Mouse (Mus musculus): ENCODE measurements around the gene Asf1b. TPM values are rescaled to one million over a fixed set of nuclear protein-coding genes. Genes with fewer than 3 reads are reported as not detected.

Asf1b gene
- 69.4 and 72.2 TPM in 2 replicates for polyA plus RNA-seq (2014; fragmentation: Nextera tagmentation; extraction: Ambion mirVana)

GRCm38 (mm10) chr8:83955106-83955957 is at the start of gene Asf1b, which contains the start of gene Gm10644:
Gene Asf1b (plus strand): TSS chr8:83955507.
Gene Gm10644 (minus strand): TSS chr8:83955205.
- peak; percentile 99 for ATAC-seq (replicated peaks; ENCODE audit: insufficient number of reproducible peaks, low FRiP score, low TSS enrichment)
- H3K36me3 ChIP-seq (ENCODE audit: control insufficient read depth, insufficient read depth, low read length) = no peaks in the 10 kb centered on the region
- peaks cover 13% of the 10 kb centered on the region for H3K4me1 ChIP-seq (ENCODE audit: control insufficient read depth, insufficient read depth, low read length)
- H3K27ac ChIP-seq (ENCODE audit: low read depth, low read length) = no peak within 1 kb of the TSS
- H3K27me3 ChIP-seq (ENCODE audit: control insufficient read depth, insufficient read depth, low read length) = no peaks in the 10 kb centered on the region
- H3K9ac ChIP-seq (ENCODE audit: low read depth, low read length) = peak within 1 kb of the TSS; percentile 74
- WGBS (ENCODE audit: insufficient replicate concordance) = under 1% methylated on average over 75 of the region's 75 CpGs
- peak within 1 kb of the TSS; percentile 85 for H3K4me2 ChIP-seq
- H3K9me3 ChIP-seq (replicated peaks; ENCODE audit: control insufficient read depth, low read length) = no peaks in the 10 kb centered on the region
- peak within 1 kb of the TSS; percentile 80 for H3K4me3 ChIP-seq (ENCODE audit: low read depth, low read length)

- Histone ChIP-seq H3K27me3 (ENCODE audit: control insufficient read depth, insufficient read depth, low read length) (no peaks in the 10 kb centered on the region), H3K36me3 (ENCODE audit: control insufficient read depth, insufficient read depth, low read length) (no peaks in the 10 kb centered on the region), H3K9ac (ENCODE audit: low read depth, low read length) (no peak overlapping the region), H3K4me3 (ENCODE audit: low read depth, low read length) (no peak overlapping the region), H3K4me1 (ENCODE audit: control insufficient read depth, insufficient read depth, low read length) (peaks cover 53% of the 10 kb centered on the region), H3K9me3 (replicated peaks; ENCODE audit: control insufficient read depth, low read length) (no peaks in the 10 kb centered on the region), H3K4me2 (no peak overlapping the region), H3K27ac (ENCODE audit: low read depth, low read length) (no peak overlapping the region)
- no peak for ATAC-seq (replicated peaks; ENCODE audit: insufficient number of reproducible peaks, low FRiP score, low TSS enrichment)
- WGBS (ENCODE audit: insufficient replicate concordance) = 75% methylated on average over 6 of the region's 6 CpGs
Observed at GRCm38 (mm10) chr8:83908583-83908982, 46.7 kb upstream of the Asf1b start.

- Histone ChIP-seq H3K4me2 (no peak overlapping the region), H3K36me3 (ENCODE audit: control insufficient read depth, insufficient read depth, low read length) (no peaks in the 10 kb centered on the region), H3K9me3 (replicated peaks; ENCODE audit: control insufficient read depth, low read length) (no peaks in the 10 kb centered on the region), H3K4me3 (ENCODE audit: low read depth, low read length) (no peak overlapping the region), H3K27ac (ENCODE audit: low read depth, low read length) (no peak overlapping the region), H3K27me3 (ENCODE audit: control insufficient read depth, insufficient read depth, low read length) (no peaks in the 10 kb centered on the region), H3K4me1 (ENCODE audit: control insufficient read depth, insufficient read depth, low read length) (peaks cover 47% of the 10 kb centered on the region), H3K9ac (ENCODE audit: low read depth, low read length) (no peak overlapping the region)
- 44% methylated on average over 8 of the region's 8 CpGs for WGBS (ENCODE audit: insufficient replicate concordance)
- ATAC-seq (replicated peaks; ENCODE audit: insufficient number of reproducible peaks, low FRiP score, low TSS enrichment) = 0 out of 2 replicates have a peak, but pooled peaks have one; percentile 7
Observed at GRCm38 (mm10) chr8:83909311-83909710, 46.0 kb upstream of the Asf1b start.

GRCm38 (mm10) chr8:83911809-83912731 is 43.2 kb upstream of the Asf1b start:
- Histone ChIP-seq H3K9ac (ENCODE audit: low read depth, low read length) (no peak overlapping the region), H3K27me3 (ENCODE audit: control insufficient read depth, insufficient read depth, low read length) (no peaks in the 10 kb centered on the region), H3K4me2 (no peak overlapping the region), H3K36me3 (ENCODE audit: control insufficient read depth, insufficient read depth, low read length) (no peaks in the 10 kb centered on the region), H3K4me1 (ENCODE audit: control insufficient read depth, insufficient read depth, low read length) (peaks cover 56% of the 10 kb centered on the region), H3K4me3 (ENCODE audit: low read depth, low read length) (no peak overlapping the region), H3K9me3 (replicated peaks; ENCODE audit: control insufficient read depth, low read length) (no peaks in the 10 kb centered on the region), H3K27ac (ENCODE audit: low read depth, low read length) (0 out of 2 replicates have a peak overlapping the region, but pooled peaks have one; percentile 46)
- ATAC-seq (replicated peaks; ENCODE audit: insufficient number of reproducible peaks, low FRiP score, low TSS enrichment) = no peak
- 54% methylated on average over 5 of the region's 5 CpGs for WGBS (ENCODE audit: insufficient replicate concordance)

- no peak overlapping the region for H3K4me3 ChIP-seq (ENCODE audit: low read depth, low read length)
- H3K9ac ChIP-seq (ENCODE audit: low read depth, low read length) = no peak overlapping the region
- peaks cover 51% of the 10 kb centered on the region for H3K4me1 ChIP-seq (ENCODE audit: control insufficient read depth, insufficient read depth, low read length)
- no peaks in the 10 kb centered on the region for H3K27me3 ChIP-seq (ENCODE audit: control insufficient read depth, insufficient read depth, low read length)
- H3K27ac ChIP-seq (ENCODE audit: low read depth, low read length) = no peak overlapping the region
- WGBS (ENCODE audit: insufficient replicate concordance) = 78% methylated on average over 3 of the region's 3 CpGs
- H3K9me3 ChIP-seq (replicated peaks; ENCODE audit: control insufficient read depth, low read length) = no peaks in the 10 kb centered on the region
- H3K36me3 ChIP-seq (ENCODE audit: control insufficient read depth, insufficient read depth, low read length) = no peaks in the 10 kb centered on the region
- no peak for ATAC-seq (replicated peaks; ENCODE audit: insufficient number of reproducible peaks, low FRiP score, low TSS enrichment)
- H3K4me2 ChIP-seq = no peak overlapping the region
Observed at GRCm38 (mm10) chr8:83914232-83914631, 41.1 kb upstream of the Asf1b start.

- WGBS (ENCODE audit: insufficient replicate concordance) = 44% methylated on average over 5 of the region's 5 CpGs
- no peak overlapping the region for H3K9ac ChIP-seq (ENCODE audit: low read depth, low read length)
Observed at GRCm38 (mm10) chr8:83914860-83915259, 40.4 kb upstream of the Asf1b start.

GRCm38 (mm10) chr8:83916015-83916414 is 39.3 kb upstream of the Asf1b start:
- 0 out of 2 replicates have a peak overlapping the region, but pooled peaks have one; percentile 22 for H3K27ac ChIP-seq (ENCODE audit: low read depth, low read length)
- WGBS (ENCODE audit: insufficient replicate concordance) = 52% methylated on average over 5 of the region's 5 CpGs
- no peak for ATAC-seq (replicated peaks; ENCODE audit: insufficient number of reproducible peaks, low FRiP score, low TSS enrichment)
- H3K27me3 ChIP-seq (ENCODE audit: control insufficient read depth, insufficient read depth, low read length) = no peaks in the 10 kb centered on the region
- H3K9ac ChIP-seq (ENCODE audit: low read depth, low read length) = peak overlapping the region; percentile 52; the same call in 1 of the 2 replicates
- H3K4me2 ChIP-seq = peak overlapping the region; percentile 14; the same call in 1 of the 2 replicates
- H3K9me3 ChIP-seq (replicated peaks; ENCODE audit: control insufficient read depth, low read length) = no peaks in the 10 kb centered on the region
- H3K4me1 ChIP-seq (ENCODE audit: control insufficient read depth, insufficient read depth, low read length) = peaks cover 39% of the 10 kb centered on the region
- peaks cover 2% of the 10 kb centered on the region; the same call in 1 of the 2 replicates for H3K36me3 ChIP-seq (ENCODE audit: control insufficient read depth, insufficient read depth, low read length)
- H3K4me3 ChIP-seq (ENCODE audit: low read depth, low read length) = no peak overlapping the region

More at GRCm38 (mm10) chr8:83914860-83915259, 40.4 kb upstream of the Asf1b start:
- Histone ChIP-seq H3K27me3 (ENCODE audit: control insufficient read depth, insufficient read depth, low read length) (no peaks in the 10 kb centered on the region), H3K36me3 (ENCODE audit: control insufficient read depth, insufficient read depth, low read length) (0 out of 2 replicates have a peak, but pooled peaks cover 2% of the 10 kb centered on the region), H3K4me2 (no peak overlapping the region), H3K9me3 (replicated peaks; ENCODE audit: control insufficient read depth, low read length) (no peaks in the 10 kb centered on the region), H3K4me3 (ENCODE audit: low read depth, low read length) (no peak overlapping the region), H3K27ac (ENCODE audit: low read depth, low read length) (no peak overlapping the region), H3K4me1 (ENCODE audit: control insufficient read depth, insufficient read depth, low read length) (peaks cover 45% of the 10 kb centered on the region)
- no peak for ATAC-seq (replicated peaks; ENCODE audit: insufficient number of reproducible peaks, low FRiP score, low TSS enrichment)

- H3K4me1 ChIP-seq (ENCODE audit: control insufficient read depth, insufficient read depth, low read length) = peaks cover 34% of the 10 kb centered on the region
- no peaks in the 10 kb centered on the region for H3K27me3 ChIP-seq (ENCODE audit: control insufficient read depth, insufficient read depth, low read length)
- 72% methylated on average over 6 of the region's 6 CpGs for WGBS (ENCODE audit: insufficient replicate concordance)
- no peak overlapping the region for H3K27ac ChIP-seq (ENCODE audit: low read depth, low read length)
- H3K4me3 ChIP-seq (ENCODE audit: low read depth, low read length) = no peak overlapping the region
- no peak for ATAC-seq (replicated peaks; ENCODE audit: insufficient number of reproducible peaks, low FRiP score, low TSS enrichment)
- H3K4me2 ChIP-seq = no peak overlapping the region
- no peak overlapping the region for H3K9ac ChIP-seq (ENCODE audit: low read depth, low read length)
- no peaks in the 10 kb centered on the region for H3K9me3 ChIP-seq (replicated peaks; ENCODE audit: control insufficient read depth, low read length)
- H3K36me3 ChIP-seq (ENCODE audit: control insufficient read depth, insufficient read depth, low read length) = peaks cover 2% of the 10 kb centered on the region; the same call in 1 of the 2 replicates
Observed at GRCm38 (mm10) chr8:83917566-83917965, 37.7 kb upstream of the Asf1b start.

Measured in heart, embryonic 11.5 days (tissue).